Mouse (Mus musculus): ENCODE measurements around the gene Ifna16.

The Ifna16 gene

DNA sequence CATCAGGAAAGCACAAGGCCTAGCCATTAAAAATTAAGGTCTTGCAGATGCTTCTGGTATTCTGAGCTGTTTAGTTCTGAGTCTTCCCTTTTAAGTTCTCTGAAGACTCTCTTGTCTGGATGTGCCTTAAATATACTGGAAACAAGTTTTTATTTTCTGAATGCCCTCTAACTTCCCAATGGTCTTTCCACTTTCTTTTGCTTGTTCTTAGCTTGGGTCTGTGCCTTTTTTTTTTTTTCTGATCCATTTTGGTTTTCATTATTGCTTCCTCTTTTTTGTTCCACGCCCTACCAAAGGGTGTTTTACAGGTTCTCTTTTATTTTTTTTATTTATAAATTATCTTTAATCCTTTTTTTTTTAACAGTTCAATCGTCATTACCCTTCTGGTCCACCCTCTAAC lies 32.4 kb downstream of the Ifna16 start, which contains the start of gene Ifna13:
Gene Ifna13 (minus strand): TSS at position 101 of the 400 bp plus-strand sequence.
- no peak for DNase-seq (ENCODE audit: extremely low read depth, insufficient read length, low spot score)

DNA sequence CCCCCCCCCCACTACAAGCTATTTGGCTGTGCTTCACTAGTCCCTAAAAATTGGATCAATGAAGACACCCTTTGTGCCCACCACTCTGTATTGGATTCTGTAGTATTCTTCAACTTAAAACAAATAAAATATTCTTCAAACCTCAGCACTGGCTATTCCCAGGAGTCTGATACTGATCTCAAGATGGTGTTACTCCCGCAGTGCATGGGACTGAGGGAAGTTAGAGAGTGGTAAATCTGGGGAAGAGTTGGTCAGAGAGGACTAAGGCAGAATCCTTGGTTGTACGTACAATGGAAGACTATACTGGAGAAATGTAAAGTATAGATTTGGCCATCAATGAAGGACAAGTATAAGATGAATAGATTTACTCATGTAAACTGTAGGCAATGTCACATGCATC lies 34.2 kb downstream of the Ifna16 start:
- DNase-seq (ENCODE audit: extremely low read depth, insufficient read length, low spot score): peak; percentile 37

DNA sequence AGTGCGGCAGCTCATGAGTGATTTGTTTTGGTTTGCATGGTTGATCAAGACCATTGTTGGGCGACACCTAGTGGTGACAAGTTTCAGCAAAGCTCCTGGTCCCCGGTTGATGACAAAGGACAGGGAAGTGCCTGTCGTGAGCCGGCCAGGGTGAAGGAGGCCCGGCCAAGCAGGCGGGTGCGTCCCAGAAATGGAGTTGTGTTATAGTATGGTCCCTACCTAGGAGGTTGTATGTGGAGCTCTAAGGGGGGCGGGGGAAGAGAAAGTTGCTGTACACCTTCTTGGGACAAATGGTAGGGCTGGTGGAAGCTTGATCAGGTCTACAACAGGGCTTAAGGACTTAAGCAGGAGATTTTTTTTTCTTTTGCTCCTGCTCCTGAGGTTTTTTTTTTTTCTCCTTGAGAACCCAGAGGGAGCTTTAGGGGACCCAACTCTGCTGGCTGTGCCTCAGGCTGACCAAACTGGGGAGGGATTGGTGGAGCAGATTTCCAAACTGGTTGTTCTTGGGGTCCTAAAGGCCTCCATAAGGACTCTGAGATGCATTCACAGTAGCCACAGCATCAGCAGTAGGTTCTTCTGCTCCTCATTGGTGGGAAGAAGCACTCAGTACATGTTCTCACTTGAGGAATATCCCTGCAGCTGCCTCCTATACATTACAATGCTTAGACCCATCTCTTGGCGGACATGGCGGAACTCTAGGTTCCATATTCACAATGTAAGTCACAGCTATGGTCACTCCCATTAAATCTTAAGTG lies 35.5 kb downstream of the Ifna16 start:
- DNase-seq (ENCODE audit: extremely low read depth, insufficient read length, low spot score): peak; percentile 93

DNA sequence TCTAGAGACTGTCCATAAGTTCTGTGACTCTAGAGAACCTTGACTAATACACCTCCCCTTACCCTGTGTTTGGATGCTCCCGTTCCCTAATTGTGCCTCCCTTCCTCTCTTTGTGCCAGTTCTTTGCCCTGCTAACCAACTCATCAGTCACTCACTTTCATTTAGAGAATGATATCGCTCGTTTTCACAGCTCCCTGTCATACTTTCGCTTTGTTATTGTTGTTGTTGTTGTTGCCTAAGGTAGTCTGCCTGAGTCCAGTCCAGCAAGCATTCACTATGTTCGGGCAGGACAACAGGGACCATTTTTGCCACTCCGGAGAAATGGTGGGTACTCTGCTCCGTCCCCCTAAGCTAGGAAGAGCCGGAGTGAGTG lies 36.0 kb downstream of the Ifna16 start:
- no peak for DNase-seq (ENCODE audit: extremely low read depth, insufficient read length, low spot score)

DNA sequence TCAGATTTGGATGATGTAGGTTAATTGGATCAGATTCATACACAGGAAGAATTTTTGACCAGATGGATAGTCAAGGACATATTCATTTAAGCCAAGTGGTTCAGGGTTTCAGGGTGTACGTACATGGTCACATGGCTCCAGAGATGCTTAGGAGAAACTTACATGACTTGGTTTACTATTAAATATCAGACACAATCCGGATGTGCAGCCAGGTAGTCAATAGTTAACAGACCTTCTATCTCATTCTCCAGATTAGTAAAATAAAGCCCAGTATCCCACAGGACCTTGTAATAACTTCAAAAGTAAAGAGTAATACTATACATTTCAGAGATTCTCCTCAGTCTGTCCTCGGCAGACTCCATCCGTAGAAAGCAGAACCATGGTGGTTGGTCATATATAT lies 42.4 kb downstream of the Ifna16 start, which contains the start of gene C87499:
Gene C87499 (minus strand): TSS at position 101 of the 400 bp plus-strand sequence.
- no peak for DNase-seq (ENCODE audit: extremely low read depth, insufficient read length, low spot score)
